Mouse (Mus musculus) left cerebral cortex, postnatal 36 days (tissue): ENCODE measurements around the gene Cdca5. TPM values are rescaled to one million over a fixed set of nuclear protein-coding genes. Genes with fewer than 3 reads are reported as not detected.

ENCODE experiments used
- DNase-seq, 2 experiments: peaks; one replicate each; pipeline ENCODE4 v3.0.0; 2021 to 2022; ENCODE audit warnings: low spot score in 2 of 2, mixed read lengths in 1 of 2
- intact Hi-C: fragments of 180-260 bp; cut with DNase I; formaldehyde crosslinking; loops from one replicate; pipeline ENCODE4 v1.15.1; 2025
- total RNA-seq, 2 experiments: library from RNA; stranded (reverse); gene quantifications; 2 replicates each; pipeline ENCODE4 v1.2.3; 2021

Cdca5 gene
- total RNA-seq, 2 experiments from 2014 or later, result not detected

DNA sequence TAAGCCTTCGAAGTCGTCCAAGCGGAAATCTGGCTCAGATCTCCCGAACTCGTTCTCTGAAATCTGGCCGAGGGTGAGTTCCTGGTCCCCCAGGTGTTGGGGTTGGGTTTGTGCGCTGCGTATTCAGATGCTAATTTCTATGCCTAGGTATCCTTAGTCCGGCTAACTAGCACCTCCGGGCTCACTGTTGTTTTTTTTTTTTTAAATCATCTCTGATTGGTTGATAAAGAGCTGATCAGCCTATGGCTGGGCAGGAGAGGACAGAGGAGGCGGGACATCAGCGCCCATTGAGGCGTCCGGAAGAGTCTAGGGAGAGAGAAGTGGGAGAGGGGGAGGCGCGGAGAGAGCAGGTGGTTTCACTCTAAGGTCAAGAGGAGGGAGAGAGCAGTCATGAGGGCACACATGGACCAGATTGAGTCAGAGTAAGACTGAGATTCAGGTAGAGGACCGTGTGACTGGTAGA, 665 bp downstream of the Cdca5 start:
- intact Hi-C loops, result loop anchor here (2.0 kb wide), 1 partner anchor 29 kb away; the partner anchor contains the start of genes Fau and Mrpl49

DNA sequence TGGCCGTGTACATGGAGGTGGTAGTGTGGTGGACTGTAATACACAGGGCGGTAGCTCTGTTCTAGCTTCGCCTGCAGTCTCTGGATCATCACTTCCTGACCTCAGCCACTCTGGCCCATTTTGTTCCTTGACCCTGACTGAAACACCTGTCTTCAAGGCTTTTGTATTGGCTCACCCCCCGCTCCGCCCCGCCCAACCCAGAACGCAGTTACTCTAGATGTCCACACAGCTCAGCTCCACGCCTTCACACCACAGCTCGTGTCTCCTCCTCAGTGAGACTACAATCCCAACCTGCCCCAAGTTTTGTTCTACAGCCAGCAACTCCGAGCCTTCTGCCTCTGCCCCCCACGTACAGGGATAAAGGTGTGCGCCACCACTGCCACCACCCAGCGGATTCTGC, 4.1 kb downstream of the Cdca5 start:
- DNase-seq, result no peak
- intact Hi-C loops, result no loop called here

More for the DNA sequence above, 665 bp downstream of the Cdca5 start:
- no peak for DNase-seq

DNA sequence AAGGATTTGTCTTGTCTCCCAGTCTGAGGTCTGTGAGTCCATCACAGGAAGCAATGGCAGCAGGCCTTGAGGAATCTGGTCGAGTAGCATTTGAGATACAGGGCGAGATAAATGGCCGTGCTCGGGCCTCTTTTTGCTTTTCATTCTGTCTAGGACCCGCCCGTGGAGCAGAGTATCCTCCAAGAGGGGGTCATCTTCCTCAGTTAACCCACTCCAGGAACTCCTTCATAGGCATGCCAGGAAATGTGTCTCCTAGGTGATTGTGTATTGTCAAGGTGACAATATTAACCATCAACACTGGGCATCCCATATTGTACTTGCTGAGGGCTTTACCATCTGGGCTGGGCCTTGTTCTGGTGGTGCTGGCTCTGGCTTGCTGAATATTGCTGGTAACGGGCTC, 9.3 kb downstream of the Cdca5 start, which contains the start of gene AC131692.1:
TSS of gene AC131692.1 (plus strand) at position 301 of the 400 bp plus-strand sequence.
- intact Hi-C loops, result no loop called here

DNA sequence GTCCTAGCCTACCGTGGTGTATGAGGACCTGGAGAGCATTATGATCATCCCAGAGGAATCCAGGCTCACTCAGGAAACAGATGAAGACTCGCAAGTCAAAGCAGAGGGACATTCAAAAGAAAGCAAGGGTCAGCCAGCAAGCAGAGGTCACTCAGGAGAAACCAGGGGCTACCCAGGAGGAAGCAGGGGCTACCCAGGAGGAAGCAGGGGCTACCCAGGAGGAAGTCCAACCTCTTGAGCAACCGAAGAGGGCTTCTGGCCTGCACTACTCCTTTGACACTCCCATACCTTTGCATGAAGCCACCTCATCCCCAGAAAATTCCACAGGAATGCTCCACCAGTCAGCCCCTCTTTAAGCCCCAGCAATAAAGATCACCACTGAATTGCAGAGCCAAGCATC, 13.1 kb downstream of the Cdca5 start:
- DNase-seq, result no peak
- intact Hi-C loops, result no loop called here

More for the DNA sequence above, 9.3 kb downstream of the Cdca5 start, which contains the start of gene AC131692.1:
- no peak for DNase-seq

DNA sequence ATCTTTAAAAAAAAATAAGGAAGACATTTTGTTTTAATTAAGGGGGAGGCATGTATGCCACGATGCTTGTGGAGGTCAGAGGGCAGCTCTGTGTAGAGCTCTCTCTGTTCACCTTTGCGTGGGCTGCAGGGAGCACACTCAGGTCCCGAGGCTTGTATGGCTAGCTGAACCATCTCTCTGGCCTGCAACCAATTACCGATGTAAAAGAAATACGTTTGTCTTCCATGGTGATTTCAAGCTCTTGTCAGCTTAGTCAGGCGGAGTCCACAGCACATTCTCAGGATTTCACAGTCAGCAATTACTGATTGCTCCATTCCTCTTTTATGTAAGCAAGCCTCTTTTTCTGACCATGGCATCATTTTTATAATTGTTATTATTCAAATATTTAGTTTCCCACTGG, 16.4 kb downstream of the Cdca5 start:
- intact Hi-C loops, result no loop called here

DNA sequence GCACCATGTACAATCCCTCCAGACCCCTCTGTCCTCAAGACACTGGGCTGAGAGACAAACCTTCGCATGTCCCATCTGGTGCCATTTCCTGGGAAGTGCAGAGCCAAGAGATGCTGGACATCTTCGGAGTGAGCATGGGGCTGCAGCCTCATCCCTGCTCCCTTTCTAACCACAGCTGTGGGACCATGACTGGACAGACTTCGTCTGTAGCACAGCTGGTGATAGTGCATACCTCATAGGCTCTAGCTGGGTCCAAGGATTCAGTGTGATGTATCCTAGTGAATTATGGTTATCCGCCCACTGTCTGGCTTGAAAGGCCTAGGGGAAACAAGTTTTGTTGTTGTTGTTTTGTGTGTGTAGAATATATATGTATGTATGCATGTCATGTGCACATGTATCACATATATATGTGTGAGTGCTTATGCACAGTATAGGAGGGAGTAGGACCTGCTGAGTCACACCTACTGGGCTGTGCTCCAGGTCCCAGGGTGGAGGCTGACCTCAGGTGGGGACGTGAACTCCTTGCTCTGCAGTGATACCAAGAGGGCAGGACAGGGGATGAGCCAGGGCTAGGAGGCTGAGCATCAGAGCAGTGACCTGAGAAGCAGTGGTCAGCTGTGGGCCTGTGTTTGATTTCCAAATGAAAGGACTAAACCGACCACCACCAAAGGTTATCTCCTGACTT, 17.5 kb downstream of the Cdca5 start:
- intact Hi-C loops, result no loop called here
- no peak for DNase-seq

More for the DNA sequence above, 16.4 kb downstream of the Cdca5 start:
- DNase-seq, result no peak

DNA sequence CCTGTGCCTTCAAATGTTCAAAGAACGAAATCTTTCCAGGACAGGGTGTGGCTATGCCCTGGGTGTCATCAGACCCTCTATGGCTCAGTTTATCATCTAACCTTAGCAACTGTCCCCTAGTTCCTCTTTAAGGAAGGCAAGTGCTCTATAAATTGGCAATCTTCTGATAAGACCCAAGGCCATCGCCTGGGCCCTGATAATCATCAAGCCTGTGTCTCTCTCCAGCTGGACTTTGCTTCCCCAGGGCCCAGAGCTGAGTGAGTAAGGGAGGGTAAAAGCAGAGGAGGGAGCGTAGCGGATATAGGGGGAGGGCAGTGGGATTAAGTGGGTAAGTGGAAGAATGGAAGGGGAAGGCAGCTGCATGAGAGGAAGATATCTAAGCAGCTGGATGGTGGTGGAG, 19.7 kb downstream of the Cdca5 start:
- intact Hi-C loops, result no loop called here
- DNase-seq, result no peak

DNA sequence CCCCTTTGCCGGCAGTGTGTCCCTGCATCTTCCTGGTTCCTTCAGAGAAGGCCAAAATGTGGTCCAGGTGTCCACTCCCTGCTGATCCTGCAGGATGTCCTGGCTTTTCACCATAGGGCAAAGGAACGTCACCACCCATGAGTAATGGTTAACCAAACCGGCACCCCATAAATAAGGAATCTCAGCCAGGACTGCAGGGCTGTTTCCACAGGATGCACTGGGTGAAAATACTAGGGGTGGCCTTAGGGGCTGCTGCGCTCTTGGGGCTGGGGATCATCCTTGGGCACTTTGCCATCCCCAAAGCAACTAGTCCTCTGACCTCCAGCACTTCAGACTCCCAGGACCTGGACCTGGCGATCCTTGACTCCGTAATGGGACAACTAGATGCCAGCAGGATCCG, 20.8 kb downstream of the Cdca5 start, which contains the start of gene Naaladl1:
TSS of gene Naaladl1 (plus strand) at position 197 of the 400 bp plus-strand sequence.
- intact Hi-C loops, result no loop called here
- no peak for DNase-seq

DNA sequence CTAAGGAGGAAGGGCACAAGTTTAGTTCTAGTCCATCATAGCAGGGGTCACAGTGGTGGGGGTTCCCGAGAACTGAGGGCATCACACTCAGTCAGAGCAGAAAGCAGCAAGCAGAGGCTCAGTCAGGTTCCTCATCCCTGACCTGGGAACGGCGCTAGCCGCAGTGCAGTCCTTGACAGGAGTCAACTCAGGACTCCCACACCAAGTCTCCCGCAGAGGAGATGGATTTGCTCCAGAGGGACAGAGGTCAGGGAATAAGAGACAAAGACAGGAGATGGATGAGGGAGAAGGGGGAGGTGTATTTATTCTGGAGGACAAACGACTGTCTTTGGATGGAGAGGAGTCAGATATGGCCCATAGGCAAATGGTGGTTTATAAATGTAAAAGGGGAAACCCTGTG, 28.3 kb downstream of the Cdca5 start:
- DNase-seq, result no peak
- intact Hi-C loops, result no loop called here

DNA sequence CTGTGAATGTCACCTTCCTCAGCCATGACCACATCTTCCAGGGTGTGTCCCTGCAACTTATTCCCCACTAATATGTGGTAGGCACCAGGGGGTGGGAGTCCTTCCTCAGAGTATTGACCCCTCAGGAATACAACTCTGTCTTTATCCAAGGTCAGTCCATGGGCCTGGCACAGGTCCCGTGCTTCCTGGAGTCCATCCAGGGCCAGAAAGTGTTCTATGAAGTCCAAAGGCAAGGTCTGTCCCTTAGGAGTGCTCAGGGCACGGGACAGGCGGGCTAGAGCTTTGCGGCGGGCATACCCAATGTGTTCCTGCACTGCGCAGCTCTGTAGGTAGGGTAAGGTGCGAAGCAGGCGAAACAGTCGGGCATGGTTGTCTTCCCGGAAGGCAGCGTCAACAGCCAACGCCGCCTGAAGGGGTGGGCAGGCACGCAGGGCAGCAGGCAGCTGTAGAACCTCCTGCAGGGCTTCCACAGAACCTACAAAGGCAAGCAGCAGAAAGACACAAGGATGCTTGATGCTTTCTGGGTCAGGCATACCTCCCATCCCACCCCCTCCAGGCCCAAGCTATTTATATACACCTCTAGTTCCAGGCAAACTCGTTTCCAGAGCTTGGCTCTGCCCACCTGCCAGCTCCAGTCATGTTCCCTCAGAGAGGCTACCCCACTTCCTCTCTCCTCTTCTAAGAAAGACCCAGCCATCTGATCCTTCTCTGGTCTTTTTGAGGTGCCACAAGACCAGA, 31.5 kb downstream of the Cdca5 start:
- peak in 1 of 2 experiments; percentile 22 for DNase-seq
- intact Hi-C loops, result loop anchor here (5.0 kb wide), 1 partner anchor 39 kb away; the partner anchor contains the start of gene Vps51

DNA sequence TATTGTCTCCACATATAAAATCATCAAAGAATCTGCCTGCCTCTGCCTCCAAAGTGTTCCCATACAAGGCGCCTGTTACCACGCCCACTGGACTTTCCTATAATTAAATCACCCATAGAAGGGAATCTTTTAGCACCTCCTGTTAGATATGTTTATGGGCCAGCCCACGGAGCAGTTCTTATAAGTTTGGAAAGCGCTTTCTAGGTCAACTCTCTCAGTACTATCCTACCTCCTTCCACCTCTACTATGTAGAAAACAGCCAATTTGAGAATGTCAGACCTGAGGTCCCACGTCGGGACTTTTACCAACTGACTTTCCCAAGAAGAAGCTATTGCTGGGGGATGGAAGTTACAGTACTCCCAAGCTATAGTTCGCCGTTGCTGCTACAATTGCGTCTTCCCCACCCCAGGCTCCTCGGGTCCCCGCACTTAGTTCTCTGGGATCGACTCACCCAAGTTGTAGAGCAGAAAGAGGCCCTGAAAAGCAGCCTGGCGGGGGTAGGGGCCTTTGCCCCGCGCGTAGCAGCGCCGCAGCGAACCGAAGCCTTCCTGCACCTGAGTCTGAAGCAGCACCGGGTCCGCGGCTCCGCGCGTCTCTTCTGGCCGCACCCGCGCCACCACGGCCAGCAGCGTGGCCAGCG, 32.7 kb downstream of the Cdca5 start:
- intact Hi-C loops, result loop anchor here (5.0 kb wide), 1 partner anchor 40 kb away; the partner anchor contains the start of gene Vps51
- no peak for DNase-seq

DNA sequence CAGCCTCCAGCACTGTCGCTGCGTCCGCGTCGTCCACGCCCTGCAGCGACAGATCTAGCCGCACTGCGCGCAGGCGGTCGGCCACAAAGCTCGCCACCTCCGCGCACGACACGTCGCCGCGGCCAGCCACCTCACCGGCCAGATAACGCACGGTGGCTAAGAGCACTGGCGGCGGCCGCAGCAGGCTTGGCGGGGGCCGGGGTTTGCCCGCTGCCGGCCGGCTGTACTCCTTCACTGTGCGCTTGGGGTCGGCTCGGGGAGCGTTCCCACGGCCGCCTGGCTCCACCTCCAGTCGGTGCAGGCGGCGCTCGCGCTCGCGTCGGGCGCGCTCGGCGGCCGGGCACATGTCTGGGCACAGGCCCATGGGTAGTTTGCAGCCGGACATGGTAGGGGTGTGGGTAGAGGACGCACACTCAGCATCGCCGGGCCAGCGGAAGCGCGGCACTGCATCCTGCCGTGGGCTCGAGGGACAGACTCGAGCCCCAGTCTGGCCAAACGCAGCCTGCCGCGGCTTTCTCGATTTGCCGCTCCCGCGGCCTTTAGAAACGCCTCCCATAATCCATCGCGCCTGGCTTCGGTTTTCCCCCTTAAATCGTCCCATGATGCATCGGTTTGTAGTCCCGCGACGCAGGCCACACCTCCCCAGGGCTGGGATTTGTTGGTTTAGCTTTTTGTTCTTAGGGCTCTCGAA, 33.3 kb downstream of the Cdca5 start, which contains the start of gene Sac3d1:
TSS of gene Sac3d1 (minus strand) at position 665 of the 691 bp plus-strand sequence.
- intact Hi-C loops, result loop anchor here (5.0 kb wide), 1 partner anchor 41 kb away; the partner anchor contains the start of gene Vps51
- DNase-seq, result peak; percentile 91 to 92

DNA sequence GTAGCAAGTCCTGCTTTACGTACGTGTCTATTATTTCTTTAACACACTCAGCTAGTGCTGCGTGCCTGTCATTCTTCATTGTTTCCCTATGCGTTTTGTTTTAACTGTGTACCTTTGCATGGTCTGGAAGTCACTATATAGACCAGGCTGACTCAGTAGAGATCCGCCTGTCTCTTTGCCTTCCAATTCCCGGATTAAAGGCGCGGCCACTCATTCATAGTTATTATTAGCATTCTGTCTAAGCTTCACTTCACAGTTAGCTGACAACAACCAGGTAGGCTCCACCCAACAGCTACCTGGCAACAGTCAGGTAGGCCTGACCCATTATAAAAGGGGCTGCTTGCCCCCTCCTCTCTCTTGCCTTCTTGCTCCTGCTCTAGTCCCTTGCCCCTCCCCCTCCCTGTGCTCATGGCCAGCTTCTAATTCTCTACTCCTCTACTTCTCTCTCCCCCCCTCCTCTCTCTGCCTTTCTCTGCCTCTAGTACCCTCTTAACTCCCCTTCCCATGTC, 33.9 kb downstream of the Cdca5 start:
- no peak for DNase-seq
- intact Hi-C loops, result loop anchor here (5.0 kb wide), 1 partner anchor 41 kb away; the partner anchor contains the start of gene Vps51

DNA sequence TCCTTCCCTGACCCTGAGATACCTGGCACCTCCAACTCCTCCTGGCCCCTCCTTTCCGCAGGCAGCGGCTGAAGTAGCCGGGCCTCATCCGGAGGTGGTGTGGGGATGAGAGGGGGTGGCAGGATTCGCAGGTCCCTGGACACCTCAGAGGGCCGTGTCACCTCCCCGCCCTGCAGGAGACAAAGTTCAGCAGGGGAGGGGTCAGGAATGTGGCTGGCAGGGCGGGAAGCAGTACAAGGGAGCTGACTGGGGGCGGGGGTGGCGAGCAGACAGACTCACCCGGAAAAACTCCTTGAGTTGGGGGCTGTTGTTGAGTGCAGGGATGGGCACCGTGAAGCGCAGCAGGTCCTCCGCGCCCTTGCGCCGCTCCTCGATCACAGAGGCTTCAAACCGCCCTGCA, 37.0 kb downstream of the Cdca5 start:
- intact Hi-C loops, result no loop called here
- DNase-seq, result no peak

DNA sequence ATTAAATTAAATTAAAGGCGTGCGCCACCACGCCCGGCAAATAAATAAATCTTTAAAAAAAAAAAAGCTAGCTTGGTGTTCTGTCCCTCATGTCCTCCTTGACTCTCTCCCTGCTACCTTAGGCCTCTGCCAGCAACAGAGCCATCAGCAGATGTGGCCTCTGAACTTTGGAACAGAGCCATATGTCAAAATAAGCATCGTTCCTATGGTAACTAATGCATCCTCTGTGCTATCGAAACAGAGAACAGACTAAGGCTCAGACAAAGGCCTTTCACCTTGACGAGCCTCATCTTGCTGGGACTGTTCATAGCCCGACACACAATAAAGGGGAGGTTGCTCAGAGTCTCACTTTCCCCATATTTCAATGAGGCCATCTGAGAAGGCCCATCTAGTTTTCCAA, 38.5 kb downstream of the Cdca5 start:
- intact Hi-C loops, result no loop called here
- no peak for DNase-seq

DNA sequence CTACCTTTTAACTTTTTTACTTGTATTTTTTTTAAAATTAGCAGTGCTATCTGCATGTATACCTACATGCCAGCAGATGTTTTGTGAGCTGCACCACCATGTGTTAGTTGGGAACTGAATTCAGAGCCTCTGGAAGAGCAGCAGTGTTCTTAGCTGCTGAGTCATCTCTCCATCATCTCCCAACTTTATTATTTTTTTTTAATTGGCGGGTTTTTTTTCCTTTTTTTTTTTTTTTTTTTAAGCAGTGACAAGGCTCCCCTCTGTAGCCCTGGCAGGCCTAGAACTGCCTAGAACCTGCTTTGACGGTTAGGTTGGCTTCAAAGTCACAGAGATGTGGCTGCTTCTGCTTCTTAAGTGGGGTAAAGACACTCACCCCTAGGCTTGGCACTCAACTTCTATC, 40.1 kb downstream of the Cdca5 start:
- DNase-seq, result no peak
- intact Hi-C loops, result loop anchor here (5.0 kb wide), 1 partner anchor 117 kb away; the partner anchor contains the start of gene Atg2a

DNA sequence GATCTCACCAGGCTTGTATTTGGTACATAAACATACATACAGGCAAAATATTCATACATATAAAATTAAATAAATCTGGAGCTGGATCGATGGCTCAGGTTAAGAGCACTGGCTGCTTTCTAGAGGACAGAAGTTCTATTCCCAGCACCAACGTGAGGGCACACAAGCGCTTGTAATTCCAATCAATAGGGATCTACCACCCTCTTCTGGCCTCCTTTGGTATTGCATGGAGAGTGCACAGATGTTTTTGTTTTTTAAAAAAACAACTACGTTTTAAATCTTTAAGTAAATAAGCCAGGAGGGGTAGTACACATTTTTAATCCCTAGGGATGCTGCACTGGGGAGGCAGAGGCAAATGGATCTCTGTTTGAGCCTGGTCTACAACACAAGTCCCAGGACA, 41.5 kb downstream of the Cdca5 start:
- intact Hi-C loops, result loop anchor here (5.0 kb wide), 1 partner anchor 116 kb away; the partner anchor contains the start of gene Atg2a
- DNase-seq, result no peak

DNA sequence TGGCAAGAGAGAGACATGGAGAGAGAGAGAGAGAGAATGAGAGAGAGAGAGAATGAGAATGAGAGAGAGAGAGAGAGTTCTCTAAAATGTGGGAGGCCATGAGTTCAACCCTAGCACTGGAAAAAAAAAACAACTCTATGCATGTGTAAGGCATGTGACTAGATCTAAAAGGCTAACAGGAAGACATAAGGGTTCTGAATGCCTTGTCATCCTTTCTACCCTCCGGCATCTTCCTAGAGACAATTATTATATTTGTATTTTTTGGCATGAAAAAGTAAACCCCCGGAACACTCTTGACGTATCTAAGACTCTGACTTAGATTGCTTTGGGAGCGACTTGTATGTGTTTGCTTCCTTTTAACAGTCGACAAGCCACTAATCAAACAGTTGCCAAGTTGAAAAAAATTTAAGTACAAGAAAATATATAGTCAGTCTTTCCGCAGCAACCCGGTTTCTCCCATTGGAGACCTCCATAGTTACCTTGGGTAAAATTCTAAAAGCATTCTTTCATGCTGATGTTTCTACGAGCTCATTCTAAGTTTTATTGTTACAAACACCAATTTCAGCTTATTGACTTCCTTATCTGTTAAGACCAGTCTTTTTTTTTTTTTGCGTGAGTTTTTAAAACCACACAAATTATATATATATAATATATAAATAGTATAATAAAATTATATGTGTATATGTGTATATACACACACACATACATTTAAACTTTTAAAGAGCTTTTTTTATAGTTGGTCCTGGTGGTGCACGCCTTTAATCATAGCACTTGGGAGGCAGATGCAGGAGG, 42.2 kb downstream of the Cdca5 start:
- intact Hi-C loops, result loop anchor here (5.0 kb wide), 1 partner anchor 115 kb away; the partner anchor contains the start of gene Atg2a
- DNase-seq, result no peak
